ENCODE assay signal across 11 mouse cellular contexts in genomic region chr2:154566641-154567040, GRCm38 (mm10). TPM values are rescaled to one million over a fixed set of nuclear protein-coding genes. Genes with fewer than 3 reads are reported as not detected.
DNase-seq lines count a peak whose midpoint lies in the region; ATAC-seq and TF ChIP-seq lines count a peak whose summit lies in the region.
"Had no signal": no experiment of that assay in that cellular context is flagged by ENCODE, and none has a peak within 500 bp of the region (broad histone marks: within the 10 kb centered on the region; RNA-seq: fewer than 3 reads in every experiment).

No protein-coding gene starts in this region.

- H3K27ac ChIP-seq in forebrain, embryonic 12.5 days = peak overlapping the region; percentile 46
- H3K27ac ChIP-seq in forebrain, postnatal 0 days (ENCODE audit: low read depth, low read length) = no peak overlapping the region
- H3K27ac ChIP-seq in midbrain, embryonic 13.5 days = no peak overlapping the region
- no peak overlapping the region for H3K27ac ChIP-seq in midbrain, embryonic 14.5 days (replicated peaks; ENCODE audit: low read depth, low read length)

- no peaks in the 10 kb centered on the region for H3K27me3 ChIP-seq in forebrain, embryonic 12.5 days
- H3K27me3 ChIP-seq in forebrain, postnatal 0 days (ENCODE audit: insufficient read depth, low read length) = no peaks in the 10 kb centered on the region
- H3K27me3 ChIP-seq in midbrain, embryonic 13.5 days = no peaks in the 10 kb centered on the region
- H3K27me3 ChIP-seq in midbrain, embryonic 14.5 days (ENCODE audit: control insufficient read depth, insufficient read depth, low read length) = no peaks in the 10 kb centered on the region
- H3K27me3 ChIP-seq: megakaryocyte, embryonic 14.5 days had no signal

- no peak for TF ChIP-seq CTCF in forebrain, postnatal 0 days (IDR thresholded peaks at IDR 0.05; ENCODE audit: low read depth)

- no peaks in the 10 kb centered on the region for H3K9me3 ChIP-seq in forebrain, embryonic 12.5 days
- no peaks in the 10 kb centered on the region for H3K9me3 ChIP-seq in forebrain, postnatal 0 days (ENCODE audit: low read length)
- H3K9me3 ChIP-seq in midbrain, embryonic 13.5 days = no peaks in the 10 kb centered on the region
- no peaks in the 10 kb centered on the region for H3K9me3 ChIP-seq in midbrain, embryonic 14.5 days (ENCODE audit: control insufficient read depth, low read length)
- H3K9me3 ChIP-seq: megakaryocyte, embryonic 14.5 days had no signal

- ATAC-seq in forebrain, embryonic 12.5 days (ENCODE audit: low FRiP score) = no peak
- ATAC-seq in forebrain, postnatal 0 days = no peak
- ATAC-seq in midbrain, embryonic 13.5 days = no peak
- ATAC-seq in midbrain, embryonic 14.5 days (ENCODE audit: low FRiP score, low TSS enrichment) = no peak
- no peak for ATAC-seq in erythroblast, adult 5-6 weeks (replicated peaks; ENCODE audit: low FRiP score, poor library complexity, severe bottlenecking)

- no peak overlapping the region for H3K4me3 ChIP-seq in forebrain, embryonic 12.5 days (replicated peaks)
- H3K4me3 ChIP-seq in forebrain, postnatal 0 days (ENCODE audit: low read depth, low read length) = no peak overlapping the region
- H3K4me3 ChIP-seq in midbrain, embryonic 13.5 days (replicated peaks) = 0 out of 2 replicates have a peak overlapping the region, but pooled peaks have one; percentile 6
- H3K4me3 ChIP-seq in midbrain, embryonic 14.5 days (replicated peaks; ENCODE audit: low read depth, low read length) = no peak overlapping the region

- intact Hi-C loops in left cerebral cortex, postnatal 36 days (cut with DNase I) = no loop called here

- WGBS in forebrain, embryonic 12.5 days = 58% methylated on average over 8 of the region's 8 CpGs
- 45% methylated on average over 8 of the region's 8 CpGs for WGBS in forebrain, postnatal 0 days
- 49% methylated on average over 8 of the region's 8 CpGs for WGBS in midbrain, embryonic 13.5 days
- 46% methylated on average over 8 of the region's 8 CpGs for WGBS in midbrain, embryonic 14.5 days

- peak overlapping the region; percentile 35 for H3K4me2 ChIP-seq in forebrain, embryonic 12.5 days
- no peak overlapping the region for H3K4me2 ChIP-seq in forebrain, postnatal 0 days (ENCODE audit: low read depth)
- peak overlapping the region; percentile 23 for H3K4me2 ChIP-seq in midbrain, embryonic 13.5 days (replicated peaks)
- H3K4me2 ChIP-seq in midbrain, embryonic 14.5 days (ENCODE audit: low read length) = no peak overlapping the region

- H3K4me1 ChIP-seq in forebrain, embryonic 12.5 days = peaks cover 58% of the 10 kb centered on the region
- peaks cover 10% of the 10 kb centered on the region; the same call in 1 of the 2 replicates for H3K4me1 ChIP-seq in forebrain, postnatal 0 days (ENCODE audit: insufficient read depth)
- H3K4me1 ChIP-seq in midbrain, embryonic 13.5 days (replicated peaks) = peaks cover 62% of the 10 kb centered on the region
- peaks cover 7% of the 10 kb centered on the region; the same call in 1 of the 2 replicates for H3K4me1 ChIP-seq in midbrain, embryonic 14.5 days (ENCODE audit: control insufficient read depth, insufficient read depth, low read length)

- H3K36me3 ChIP-seq in forebrain, embryonic 12.5 days (replicated peaks) = peaks cover 27% of the 10 kb centered on the region
- no peaks in the 10 kb centered on the region for H3K36me3 ChIP-seq in forebrain, postnatal 0 days (ENCODE audit: insufficient read depth)
- H3K36me3 ChIP-seq in midbrain, embryonic 13.5 days = peaks cover 16% of the 10 kb centered on the region; the same call in 1 of the 2 replicates
- H3K36me3 ChIP-seq in midbrain, embryonic 14.5 days (ENCODE audit: control insufficient read depth, insufficient read depth, low read length) = no peaks in the 10 kb centered on the region

- peak overlapping the region; percentile 29; the same call in 1 of the 2 replicates for H3K9ac ChIP-seq in forebrain, embryonic 12.5 days
- no peak overlapping the region for H3K9ac ChIP-seq in forebrain, postnatal 0 days
- H3K9ac ChIP-seq in midbrain, embryonic 13.5 days (replicated peaks) = 0 out of 2 replicates have a peak overlapping the region, but pooled peaks have one; percentile 32
- no peak overlapping the region for H3K9ac ChIP-seq in midbrain, embryonic 14.5 days (replicated peaks; ENCODE audit: low read length)

- no peak for DNase-seq in forebrain, postnatal 0 days
- no peak for DNase-seq in midbrain, embryonic 14.5 days
- peak; percentile 42 to 68 for DNase-seq in kidney, postnatal 25 days
- no peak for DNase-seq in spleen, postnatal 4 days (ENCODE audit: low spot score in 2 of 2)
- DNase-seq in left cerebral cortex, postnatal 36 days (ENCODE audit: low spot score in 2 of 2) = no peak
- DNase-seq: B cell, adult 2 months had no signal

RNA-seq across cellular contexts. Expression of gene E2f1, which starts 3.1 kb away (rescaled TPM):
- 29.8 and 33.3 TPM in 2 replicates for polyA plus RNA-seq in forebrain, embryonic 12.5 days (2016; fragmentation: Nextera tagmentation; extraction: Ambion mirVana)
- 2.8 and 3.0 TPM in 2 replicates for total RNA-seq in forebrain, postnatal 0 days (2014; rRNA removed)
- 4.7 and 4.9 TPM in 2 replicates for polyA plus RNA-seq in forebrain, postnatal 0 days (2015; fragmentation: Nextera tagmentation; extraction: Ambion mirVana)
- 13.6 and 15.2 TPM in 2 replicates for polyA plus RNA-seq in midbrain, embryonic 13.5 days (2015; fragmentation: Nextera tagmentation; extraction: Ambion mirVana)
- polyA plus RNA-seq in midbrain, embryonic 14.5 days (2014; fragmentation: Nextera tagmentation; extraction: Ambion mirVana) = 3.1 and 3.2 TPM in 2 replicates
- 10 to 100 TPM; 10.2 to 14.6 TPM for total RNA-seq in left cerebral cortex, postnatal 36 days (2021)
- total RNA-seq in erythroblast, adult 5-6 weeks (2015; ENCODE audit: low replicate concordance) = 6.7 and 11.1 TPM in 2 replicates
- total RNA-seq in erythroblast, adult 5-6 weeks (2017; ENCODE audit: low replicate concordance) = 5.5 and 7.0 TPM in 2 replicates

RNA-seq across cellular contexts. Expression of gene Necab3, which starts 8.0 kb away (rescaled TPM):
- 8.7 and 11.0 TPM in 2 replicates for polyA plus RNA-seq in forebrain, embryonic 12.5 days (2016; fragmentation: Nextera tagmentation; extraction: Ambion mirVana)
- 14.5 and 16.3 TPM in 2 replicates for total RNA-seq in forebrain, postnatal 0 days (2014; rRNA removed)
- 14.7 and 17.2 TPM in 2 replicates for polyA plus RNA-seq in forebrain, postnatal 0 days (2015; fragmentation: Nextera tagmentation; extraction: Ambion mirVana)
- 13.4 and 14.5 TPM in 2 replicates for polyA plus RNA-seq in midbrain, embryonic 13.5 days (2015; fragmentation: Nextera tagmentation; extraction: Ambion mirVana)
- 15.1 and 16.0 TPM in 2 replicates for polyA plus RNA-seq in midbrain, embryonic 14.5 days (2014; fragmentation: Nextera tagmentation; extraction: Ambion mirVana)
- total RNA-seq in left cerebral cortex, postnatal 36 days (2021) = 10 to 100 TPM; 88.7 to 95.3 TPM
- 0.63 TPM in 1 of 2 replicates, not detected in the other for total RNA-seq in erythroblast, adult 5-6 weeks (2015; ENCODE audit: low replicate concordance)
- total RNA-seq in erythroblast, adult 5-6 weeks (2017; ENCODE audit: low replicate concordance) = 11.6 TPM in 1 of 2 replicates, not detected in the other

RNA-seq across cellular contexts. Expression of gene Actl10, which starts 15.1 kb away (rescaled TPM):
- 0.66 and 0.86 TPM in 2 replicates for polyA plus RNA-seq in forebrain, embryonic 12.5 days (2016; fragmentation: Nextera tagmentation; extraction: Ambion mirVana)
- 0.15 and 0.48 TPM in 2 replicates for total RNA-seq in forebrain, postnatal 0 days (2014; rRNA removed)
- polyA plus RNA-seq in forebrain, postnatal 0 days (2015; fragmentation: Nextera tagmentation; extraction: Ambion mirVana) = 0.13 TPM in 1 of 2 replicates, not detected in the other
- 0.26 and 0.55 TPM in 2 replicates for polyA plus RNA-seq in midbrain, embryonic 13.5 days (2015; fragmentation: Nextera tagmentation; extraction: Ambion mirVana)
- polyA plus RNA-seq in midbrain, embryonic 14.5 days (2014; fragmentation: Nextera tagmentation; extraction: Ambion mirVana) = 0.19 and 0.28 TPM in 2 replicates
- not detected for total RNA-seq in left cerebral cortex, postnatal 36 days (2021)
- not detected in 2 replicates for total RNA-seq in erythroblast, adult 5-6 weeks (2015; ENCODE audit: low replicate concordance)
- total RNA-seq in erythroblast, adult 5-6 weeks (2017; ENCODE audit: low replicate concordance) = not detected in 2 replicates
- total RNA-seq: layer of hippocampus, postnatal 25 days had no signal

RNA-seq across cellular contexts. Expression of gene 1700003F12Rik, which starts 19.8 kb away (rescaled TPM):
- 2.3 and 2.5 TPM in 2 replicates for polyA plus RNA-seq in forebrain, embryonic 12.5 days (2016; fragmentation: Nextera tagmentation; extraction: Ambion mirVana)
- total RNA-seq in forebrain, postnatal 0 days (2014; rRNA removed) = 1.7 and 6.4 TPM in 2 replicates
- polyA plus RNA-seq in forebrain, postnatal 0 days (2015; fragmentation: Nextera tagmentation; extraction: Ambion mirVana) = 2.8 and 3.2 TPM in 2 replicates
- polyA plus RNA-seq in midbrain, embryonic 13.5 days (2015; fragmentation: Nextera tagmentation; extraction: Ambion mirVana) = 1.8 and 2.0 TPM in 2 replicates
- 1.1 and 2.1 TPM in 2 replicates for polyA plus RNA-seq in midbrain, embryonic 14.5 days (2014; fragmentation: Nextera tagmentation; extraction: Ambion mirVana)
- total RNA-seq in left cerebral cortex, postnatal 36 days (2021) = 1 to 10 TPM in 1 of 2 experiments, under 1 TPM in 1; 0.49 to 1.2 TPM
- not detected in 2 replicates for total RNA-seq in erythroblast, adult 5-6 weeks (2015; ENCODE audit: low replicate concordance)
- not detected in 2 replicates for total RNA-seq in erythroblast, adult 5-6 weeks (2017; ENCODE audit: low replicate concordance)

RNA-seq across cellular contexts. Expression of gene Pxmp4, which starts 36.9 kb away (rescaled TPM):
- polyA plus RNA-seq in forebrain, embryonic 12.5 days (2016; fragmentation: Nextera tagmentation; extraction: Ambion mirVana) = 10.4 and 11.2 TPM in 2 replicates
- total RNA-seq in forebrain, postnatal 0 days (2014; rRNA removed) = 13.2 and 15.0 TPM in 2 replicates
- polyA plus RNA-seq in forebrain, postnatal 0 days (2015; fragmentation: Nextera tagmentation; extraction: Ambion mirVana) = 16.6 and 17.9 TPM in 2 replicates
- polyA plus RNA-seq in midbrain, embryonic 13.5 days (2015; fragmentation: Nextera tagmentation; extraction: Ambion mirVana) = 12.3 and 13.4 TPM in 2 replicates
- polyA plus RNA-seq in midbrain, embryonic 14.5 days (2014; fragmentation: Nextera tagmentation; extraction: Ambion mirVana) = 14.2 and 15.0 TPM in 2 replicates
- total RNA-seq in left cerebral cortex, postnatal 36 days (2021) = 10 to 100 TPM; 12.4 to 13.9 TPM
- 9.0 and 9.6 TPM in 2 replicates for total RNA-seq in erythroblast, adult 5-6 weeks (2015; ENCODE audit: low replicate concordance)
- 7.5 and 11.2 TPM in 2 replicates for total RNA-seq in erythroblast, adult 5-6 weeks (2017; ENCODE audit: low replicate concordance)

Comparison
In these comparisons a context has a peak if more than half of its experiments do, and no peak if none do; other contexts are left out.
1. H3K4me2 ChIP-seq: peak in forebrain, embryonic 12.5 days (single experiment) and midbrain, embryonic 13.5 days (single experiment); none in forebrain, postnatal 0 days (single experiment) and midbrain, embryonic 14.5 days (single experiment).
2. H3K9ac ChIP-seq: peak in forebrain, embryonic 12.5 days (single experiment) and midbrain, embryonic 13.5 days (single experiment); none in forebrain, postnatal 0 days (single experiment) and midbrain, embryonic 14.5 days (single experiment).
3. DNase-seq: peak in kidney, postnatal 25 days (2 of 2); none in forebrain, postnatal 0 days (single experiment), midbrain, embryonic 14.5 days (single experiment), spleen, postnatal 4 days (0 of 2) and left cerebral cortex, postnatal 36 days (0 of 2).